Mouse (Mus musculus): ENCODE data around the gene Dtnbp1. TPM values are rescaled to one million over a fixed set of nuclear protein-coding genes. Genes with fewer than 3 reads are reported as not detected.
A peak's percentile ranks its signal among the peaks of the same experiment; 100 is the strongest.

Gene Dtnbp1
- polyA plus RNA-seq, 1 experiment: 120 TPM

DNA sequence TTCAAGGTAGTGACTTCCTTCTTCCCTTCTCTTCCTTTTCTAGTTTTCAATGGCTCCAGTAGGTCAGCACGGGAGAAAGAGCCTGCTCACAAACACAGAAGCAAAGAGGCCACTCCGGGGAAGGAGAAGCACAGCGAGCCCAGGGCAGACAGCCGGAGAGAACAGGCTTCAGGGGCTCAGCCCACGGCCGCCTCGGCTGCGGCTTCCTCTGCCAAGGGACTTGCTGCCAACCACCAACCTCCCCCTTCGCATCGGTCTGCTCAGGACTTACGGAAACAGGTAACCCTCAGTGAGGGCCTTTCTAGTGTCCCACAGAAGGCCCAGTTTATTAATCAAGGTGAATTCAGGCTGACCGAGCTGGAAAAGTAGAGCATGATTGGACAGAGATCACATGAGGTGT, 105.7 kb downstream of the Dtnbp1 start:
- DNase-seq (ENCODE audit: low read depth): no peak
- TF ChIP-seq POLR2A (IDR thresholded peaks at IDR 0.05; ENCODE audit: borderline replicate concordance, extremely low read depth, insufficient read depth, insufficient read length, poor library complexity, severe bottlenecking) (no peak), CTCF (IDR thresholded peaks at IDR 0.05; ENCODE audit: borderline replicate concordance, extremely low read depth, insufficient read depth, insufficient read length) (no peak)

DNA sequence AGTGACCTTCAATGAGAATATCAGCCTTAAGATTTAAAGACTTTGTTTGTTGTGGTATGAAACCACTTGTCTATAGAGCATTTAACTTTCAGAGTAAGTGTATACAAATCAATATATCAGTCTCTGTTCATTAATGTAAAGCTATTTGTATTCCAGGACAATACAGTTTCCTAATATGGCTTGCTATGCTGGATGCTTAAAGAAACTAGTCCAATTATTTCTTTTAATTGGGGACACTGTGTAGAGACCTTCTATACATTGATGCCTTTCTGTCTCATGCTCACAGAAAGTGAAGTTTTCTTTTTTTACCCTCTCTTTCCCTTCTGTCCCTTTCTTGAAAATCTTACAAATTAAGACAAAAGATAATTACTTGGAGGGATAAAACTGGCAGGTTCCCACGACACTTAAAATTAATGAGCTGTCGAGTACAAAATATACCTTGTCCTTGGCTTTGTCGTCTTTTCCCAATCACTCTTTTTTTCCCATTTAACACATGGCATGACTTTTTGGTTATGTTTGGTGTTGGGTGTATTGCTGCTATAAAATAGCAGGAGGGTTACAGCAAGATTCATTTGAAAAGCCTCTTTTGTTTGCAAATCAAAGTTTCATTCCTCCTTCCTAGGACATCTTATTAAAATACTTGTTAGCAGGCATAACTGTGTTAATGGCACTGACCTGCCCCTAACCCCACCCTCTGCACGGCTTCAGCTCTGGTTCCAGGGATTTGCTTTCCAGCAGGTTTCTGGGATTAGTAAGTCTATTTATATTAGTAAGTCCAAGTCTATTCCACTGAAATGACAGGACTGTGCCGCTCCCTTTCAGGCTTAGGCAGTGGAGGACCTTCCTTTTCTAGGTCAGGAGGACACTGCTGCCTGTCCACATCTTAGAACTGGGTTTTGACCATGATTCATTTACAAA, 109.9 kb downstream of the Dtnbp1 start:
- peak; percentile 90 for DNase-seq (ENCODE audit: low read depth)
- TF ChIP-seq POLR2A (IDR thresholded peaks at IDR 0.05; ENCODE audit: borderline replicate concordance, extremely low read depth, insufficient read depth, insufficient read length, poor library complexity, severe bottlenecking) (no peak), CTCF (IDR thresholded peaks at IDR 0.05; ENCODE audit: borderline replicate concordance, extremely low read depth, insufficient read depth, insufficient read length) (no peak)

DNA sequence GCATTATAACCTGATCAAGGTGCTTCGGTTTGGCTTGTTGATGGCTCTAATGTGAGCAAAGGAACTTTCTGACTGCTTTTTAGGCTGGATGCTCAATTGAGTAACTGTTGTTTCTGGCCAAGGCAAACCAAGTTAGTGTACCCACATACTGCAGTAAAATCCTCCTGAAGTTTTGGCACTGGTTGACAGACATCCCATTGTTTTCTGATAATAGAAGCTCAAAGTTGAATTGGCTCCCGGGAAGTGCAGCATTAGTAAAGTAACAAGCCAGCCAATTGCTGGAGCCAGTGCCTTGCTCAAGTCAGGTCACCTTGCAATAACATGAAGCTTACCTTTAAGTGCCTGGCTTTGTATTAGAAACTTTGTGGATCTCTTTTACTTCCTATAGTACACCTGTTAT, 111.3 kb downstream of the Dtnbp1 start:
- TF ChIP-seq POLR2A (IDR thresholded peaks at IDR 0.05; ENCODE audit: borderline replicate concordance, extremely low read depth, insufficient read depth, insufficient read length, poor library complexity, severe bottlenecking) (no peak), CTCF (IDR thresholded peaks at IDR 0.05; ENCODE audit: borderline replicate concordance, extremely low read depth, insufficient read depth, insufficient read length) (no peak)

DNA sequence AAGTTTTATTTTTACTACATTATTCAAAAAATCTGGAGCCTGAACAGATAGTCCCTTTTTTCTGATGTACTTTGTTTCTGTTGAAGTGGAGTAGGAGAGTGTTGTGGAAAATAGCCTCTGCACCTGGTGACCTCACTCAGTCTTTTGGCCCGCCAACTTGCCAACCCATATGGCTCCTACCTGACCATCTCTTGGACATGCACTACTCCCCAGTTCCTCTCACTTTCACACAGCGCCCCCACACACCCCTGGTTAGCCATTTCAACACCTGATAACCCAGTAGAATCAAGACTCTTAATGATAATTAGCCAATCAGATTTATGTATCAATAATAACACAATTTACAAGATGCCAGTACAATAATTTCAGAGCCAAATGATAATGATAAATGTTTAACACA, 115.7 kb downstream of the Dtnbp1 start:
- DNase-seq (ENCODE audit: low read depth): no peak
- no peak for TF ChIP-seq CTCF (IDR thresholded peaks at IDR 0.05; ENCODE audit: borderline replicate concordance, extremely low read depth, insufficient read depth, insufficient read length)
- no peak for TF ChIP-seq POLR2A (IDR thresholded peaks at IDR 0.05; ENCODE audit: borderline replicate concordance, extremely low read depth, insufficient read depth, insufficient read length, poor library complexity, severe bottlenecking)

More for the DNA sequence above, 111.3 kb downstream of the Dtnbp1 start:
- peak; percentile 37 for DNase-seq (ENCODE audit: low read depth)

DNA sequence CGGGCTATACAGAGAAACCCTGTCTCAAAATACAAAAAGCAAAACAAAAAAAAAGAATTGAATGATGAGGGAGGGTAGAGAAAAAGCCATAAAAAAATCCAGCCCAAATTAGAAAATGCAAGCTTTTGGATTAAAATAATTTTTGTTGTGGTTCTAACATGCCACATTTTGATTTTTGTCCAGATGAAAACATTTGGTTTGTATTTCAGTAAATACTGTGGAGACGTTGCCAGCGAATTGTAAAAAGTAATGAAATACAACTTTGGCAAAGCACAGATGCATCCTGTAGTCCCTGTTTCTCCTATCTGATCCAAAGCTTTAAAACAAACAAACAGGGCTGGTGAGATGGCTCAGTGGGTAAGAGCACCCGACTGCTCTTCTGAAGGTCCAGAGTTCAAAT, 120.9 kb downstream of the Dtnbp1 start:
- TF ChIP-seq POLR2A (IDR thresholded peaks at IDR 0.05; ENCODE audit: borderline replicate concordance, extremely low read depth, insufficient read depth, insufficient read length, poor library complexity, severe bottlenecking) (no peak), CTCF (IDR thresholded peaks at IDR 0.05; ENCODE audit: borderline replicate concordance, extremely low read depth, insufficient read depth, insufficient read length) (no peak)
- DNase-seq (ENCODE audit: low read depth): no peak

DNA sequence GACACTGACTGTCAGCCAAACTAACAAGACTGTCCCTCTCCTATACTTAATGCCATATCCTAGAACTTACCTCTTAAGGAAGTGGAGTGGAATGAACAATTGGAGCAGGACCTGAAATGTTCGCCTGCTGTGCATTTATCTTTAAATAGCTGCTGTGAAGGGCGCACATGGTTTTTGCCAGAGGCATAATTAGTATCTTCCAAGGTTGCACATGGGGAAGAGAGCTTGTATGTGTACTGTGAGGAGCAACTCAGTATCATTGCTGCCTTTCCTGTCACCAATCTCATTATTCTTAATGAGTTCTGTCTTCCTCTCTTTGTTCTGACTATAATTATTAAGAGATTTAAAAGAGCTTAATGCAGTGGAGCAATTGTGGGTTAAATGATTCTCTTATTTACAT, 125.1 kb downstream of the Dtnbp1 start:
- DNase-seq (ENCODE audit: low read depth): peak; percentile 27
- no peak for TF ChIP-seq CTCF (IDR thresholded peaks at IDR 0.05; ENCODE audit: borderline replicate concordance, extremely low read depth, insufficient read depth, insufficient read length)
- no peak for TF ChIP-seq POLR2A (IDR thresholded peaks at IDR 0.05; ENCODE audit: borderline replicate concordance, extremely low read depth, insufficient read depth, insufficient read length, poor library complexity, severe bottlenecking)

Other genes starting within 250 kb of the Dtnbp1 start
- 0.06 and 0.10 TPM in 2 replicates for gene Gm9817, start 76.5 kb upstream of the Dtnbp1 start, polyA plus RNA-seq (2012; rRNA removed)

Data from brain, embryonic 14.5 days (tissue).